Mouse (Mus musculus) hindbrain, embryonic 12.5 days (tissue): Measurements from ENCODE around the gene Kcnc1. TPM values are rescaled to one million over a fixed set of nuclear protein-coding genes. Genes with fewer than 3 reads are reported as not detected.

ENCODE experiments used
- ATAC-seq: fragments of 200-750 bp; cut with Nextera tagmentation; 2 replicates; pipeline ENCODE4 v1.8.0; 2017; ENCODE audit warnings: moderate TSS enrichment; ENCODE audit not compliant: low FRiP score
- H3K27ac ChIP-seq: fragments of 300-500 bp; sonication (generic); 2 replicates; pipeline ENCODE4 v1.5.1; 2016; ENCODE audit warnings: mild to moderate bottlenecking
- H3K27me3 ChIP-seq: fragments of 300-500 bp; sonication (generic); 2 replicates; pipeline ENCODE4 v1.6.1; 2016; ENCODE audit warnings: mild to moderate bottlenecking
- H3K36me3 ChIP-seq: fragments of 300-500 bp; sonication (generic); 2 replicates; pipeline ENCODE4 v1.6.1; 2016; ENCODE audit warnings: mild to moderate bottlenecking
- H3K4me1 ChIP-seq: fragments of 300-500 bp; sonication (generic); 2 replicates; pipeline ENCODE4 v1.6.1; 2016
- H3K4me2 ChIP-seq: fragments of 300-500 bp; sonication (generic); replicated peaks from 2 replicates; pipeline ENCODE4 v1.6.1; 2016; ENCODE audit warnings: mild to moderate bottlenecking
- H3K4me3 ChIP-seq: fragments of 300-500 bp; sonication (generic); 2 replicates; pipeline ENCODE4 v1.5.1; 2016; ENCODE audit warnings: mild to moderate bottlenecking
- H3K9ac ChIP-seq: fragments of 300-500 bp; sonication (generic); 2 replicates; pipeline ENCODE4 v1.6.1; 2016; ENCODE audit warnings: mild to moderate bottlenecking, moderate library complexity
- H3K9me3 ChIP-seq: fragments of 300-500 bp; sonication (generic); replicated peaks from 2 replicates; pipeline ENCODE4 v1.6.1; 2016; ENCODE audit warnings: mild to moderate bottlenecking
- WGBS: fragments of 180-500 bp; shearing (Covaris S2); methylation state at CpG from one replicate; pipeline ENCODE4 v1.1.7; 2016; 5-methylcytosine and 5-hydroxymethylcytosine counted together
- polyA plus RNA-seq: library from polyadenylated mRNA; unstranded; fragments of >200 nt; fragmentation: Nextera tagmentation; extraction: Ambion mirVana; gene quantifications from 2 replicates; pipeline ENCODE4 v1.2.1, GENCODE M21; 2016

The Kcnc1 gene
- polyA plus RNA-seq, 1 experiment from 2014 or later: 9.8 TPM

- Histone ChIP-seq H3K9ac (no peak overlapping the region), H3K4me1 (peaks cover 7% of the 10 kb centered on the region), H3K27me3 (no peaks in the 10 kb centered on the region), H3K4me3 (no peak overlapping the region), H3K27ac (no peak overlapping the region), H3K36me3 (no peaks in the 10 kb centered on the region), H3K9me3 (no peaks in the 10 kb centered on the region), H3K4me2 (no peak overlapping the region)
- 94% methylated on average over 5 of the region's 5 CpGs for WGBS
- ATAC-seq: no peak
Measured at GRCm38 (mm10) chr7:46435833-46436232, 39.5 kb downstream of the Kcnc1 start.

GRCm38 (mm10) chr7:46438537-46439141 lies 42.3 kb downstream of the Kcnc1 start:
- Histone ChIP-seq H3K9me3 (no peaks in the 10 kb centered on the region), H3K27me3 (no peaks in the 10 kb centered on the region), H3K4me3 (no peak overlapping the region), H3K27ac (no peak overlapping the region), H3K9ac (no peak overlapping the region), H3K4me1 (peaks cover 4% of the 10 kb centered on the region), H3K4me2 (no peak overlapping the region), H3K36me3 (no peaks in the 10 kb centered on the region)
- no peak for ATAC-seq
- WGBS: 66% methylated on average over 9 of the region's 9 CpGs

GRCm38 (mm10) chr7:46443163-46443562 lies 46.9 kb downstream of the Kcnc1 start:
- Histone ChIP-seq H3K27ac (no peak overlapping the region), H3K4me3 (no peak overlapping the region), H3K9ac (no peak overlapping the region), H3K4me2 (no peak overlapping the region), H3K27me3 (no peaks in the 10 kb centered on the region), H3K36me3 (no peaks in the 10 kb centered on the region), H3K9me3 (no peaks in the 10 kb centered on the region), H3K4me1 (peaks cover 7% of the 10 kb centered on the region)
- no peak for ATAC-seq
- WGBS: 85% methylated on average over 10 of the region's 10 CpGs

- no peak overlapping the region for H3K27ac ChIP-seq
- no peaks in the 10 kb centered on the region for H3K9me3 ChIP-seq
- H3K9ac ChIP-seq: no peak overlapping the region
- no peak overlapping the region for H3K4me2 ChIP-seq
- no peak for ATAC-seq
- 82% methylated on average over 6 of the region's 6 CpGs for WGBS
- no peak overlapping the region for H3K4me3 ChIP-seq
- H3K4me1 ChIP-seq: peaks cover 23% of the 10 kb centered on the region
- no peaks in the 10 kb centered on the region for H3K27me3 ChIP-seq
- H3K36me3 ChIP-seq: no peaks in the 10 kb centered on the region
Measured at GRCm38 (mm10) chr7:46445896-46446295, 49.6 kb downstream of the Kcnc1 start.

GRCm38 (mm10) chr7:46447473-46448165 lies 51.3 kb downstream of the Kcnc1 start:
- Histone ChIP-seq H3K27ac (peak overlapping the region; percentile 0; the same call in 1 of the 2 replicates), H3K9ac (no peak overlapping the region), H3K9me3 (no peaks in the 10 kb centered on the region), H3K4me2 (no peak overlapping the region), H3K4me1 (peaks cover 23% of the 10 kb centered on the region), H3K27me3 (no peaks in the 10 kb centered on the region), H3K36me3 (no peaks in the 10 kb centered on the region), H3K4me3 (no peak overlapping the region)
- WGBS: 53% methylated on average over 9 of the region's 9 CpGs
- ATAC-seq: no peak

- 0 out of 2 replicates have a peak overlapping the region, but pooled peaks have one; percentile 19 for H3K27ac ChIP-seq
- no peak overlapping the region for H3K9ac ChIP-seq
- peak; percentile 61; the same call in 1 of the 2 replicates for ATAC-seq
- H3K27me3 ChIP-seq: no peaks in the 10 kb centered on the region
- no peaks in the 10 kb centered on the region for H3K9me3 ChIP-seq
- 43% methylated on average over 6 of the region's 6 CpGs for WGBS
- H3K4me2 ChIP-seq: no peak overlapping the region
- no peak overlapping the region for H3K4me3 ChIP-seq
- peaks cover 31% of the 10 kb centered on the region for H3K4me1 ChIP-seq
- H3K36me3 ChIP-seq: no peaks in the 10 kb centered on the region
Measured at GRCm38 (mm10) chr7:46448922-46449645, 52.8 kb downstream of the Kcnc1 start.

- peak; percentile 86 for ATAC-seq
- Histone ChIP-seq H3K4me2 (no peak overlapping the region), H3K4me3 (no peak overlapping the region), H3K36me3 (no peaks in the 10 kb centered on the region), H3K9ac (no peak overlapping the region), H3K27ac (peak overlapping the region; percentile 70), H3K27me3 (no peaks in the 10 kb centered on the region), H3K4me1 (peaks cover 24% of the 10 kb centered on the region), H3K9me3 (no peaks in the 10 kb centered on the region)
- 26% methylated on average over 10 of the region's 10 CpGs for WGBS
Measured at GRCm38 (mm10) chr7:46453930-46454679, 57.8 kb downstream of the Kcnc1 start.

- no peak overlapping the region for H3K4me2 ChIP-seq
- H3K4me3 ChIP-seq: no peak overlapping the region
- H3K4me1 ChIP-seq: peaks cover 21% of the 10 kb centered on the region
- H3K9me3 ChIP-seq: peaks cover 3% of the 10 kb centered on the region; the same call in 1 of the 2 replicates
- H3K9ac ChIP-seq: no peak overlapping the region
- WGBS: 70% methylated on average over 3 of the region's 3 CpGs
- no peak for ATAC-seq
- no peaks in the 10 kb centered on the region for H3K36me3 ChIP-seq
- no peaks in the 10 kb centered on the region for H3K27me3 ChIP-seq
- H3K27ac ChIP-seq: no peak overlapping the region
Measured at GRCm38 (mm10) chr7:46457889-46458288, 61.6 kb downstream of the Kcnc1 start.

GRCm38 (mm10) chr7:46459200-46459599 lies 62.9 kb downstream of the Kcnc1 start:
- Histone ChIP-seq H3K4me3 (no peak overlapping the region), H3K9ac (no peak overlapping the region), H3K4me1 (peaks cover 12% of the 10 kb centered on the region), H3K27me3 (no peaks in the 10 kb centered on the region), H3K36me3 (no peaks in the 10 kb centered on the region), H3K9me3 (peaks cover 3% of the 10 kb centered on the region; the same call in 1 of the 2 replicates), H3K27ac (peak overlapping the region; percentile 52), H3K4me2 (no peak overlapping the region)
- ATAC-seq: peak; percentile 57
- WGBS: 75% methylated on average over 2 of the region's 2 CpGs

- Histone ChIP-seq H3K4me1 (peaks cover 8% of the 10 kb centered on the region), H3K4me2 (no peak overlapping the region), H3K27me3 (no peaks in the 10 kb centered on the region), H3K27ac (peak overlapping the region; percentile 52), H3K9ac (no peak overlapping the region), H3K9me3 (peaks cover 3% of the 10 kb centered on the region; the same call in 1 of the 2 replicates), H3K4me3 (no peak overlapping the region), H3K36me3 (no peaks in the 10 kb centered on the region)
- ATAC-seq: peak; percentile 39; the same call in 1 of the 2 replicates
- 81% methylated on average over 9 of the region's 9 CpGs for WGBS
Measured at GRCm38 (mm10) chr7:46459605-46460245, 63.4 kb downstream of the Kcnc1 start.

- Histone ChIP-seq H3K4me3 (no peak overlapping the region), H3K36me3 (no peaks in the 10 kb centered on the region), H3K27me3 (no peaks in the 10 kb centered on the region), H3K4me2 (no peak overlapping the region), H3K4me1 (peaks cover 8% of the 10 kb centered on the region), H3K27ac (no peak overlapping the region), H3K9ac (no peak overlapping the region), H3K9me3 (peaks cover 3% of the 10 kb centered on the region; the same call in 1 of the 2 replicates)
- ATAC-seq: no peak
- 69% methylated on average over 8 of the region's 8 CpGs for WGBS
Measured at GRCm38 (mm10) chr7:46462287-46462686, 66.0 kb downstream of the Kcnc1 start.
